Mouse (Mus musculus): Measurements from ENCODE around the gene Cenpl. TPM values are rescaled to one million over a fixed set of nuclear protein-coding genes. Genes with fewer than 3 reads are reported as not detected.
A peak's percentile ranks its signal among the peaks of the same experiment; 100 is the strongest.

Gene Cenpl
- total RNA-seq, 2 experiments from 2014 or later, result 1.3 to 1.8 TPM

GRCm38 (mm10) chr1:161076238-161076637 is 5.7 kb downstream of the Cenpl start:
- no peak overlapping the region for H3K27ac ChIP-seq
- TF ChIP-seq CTCF (conservative IDR thresholded peaks at IDR 0.05), result no peak
- H3K4me3 ChIP-seq, result no peak overlapping the region
- DNase-seq (ENCODE audit: low spot score in 2 of 2), result no peak

DNA sequence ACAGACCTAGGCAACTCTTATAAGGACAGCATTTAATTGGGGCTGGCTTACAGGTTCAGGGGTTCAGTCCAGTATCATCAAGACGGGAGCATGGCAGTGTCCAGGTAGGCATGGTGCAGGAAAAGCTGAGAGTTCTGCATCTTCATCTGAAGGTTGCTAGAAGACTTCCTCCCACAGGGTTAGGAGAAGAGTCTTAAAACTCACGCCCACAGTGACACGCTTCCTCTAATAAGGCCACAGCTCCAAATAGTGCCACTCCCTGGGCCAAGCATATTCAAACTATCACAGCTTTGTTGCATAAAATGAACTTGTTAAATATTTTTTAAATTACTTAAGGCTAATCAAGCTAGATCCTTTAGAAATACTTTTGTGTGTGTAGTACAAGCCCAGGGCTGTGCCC is 6.7 kb downstream of the Cenpl start:
- no peak for DNase-seq (ENCODE audit: low spot score in 2 of 2)
- Histone ChIP-seq H3K27ac (no peak overlapping the region), H3K4me3 (no peak overlapping the region)
- no peak for TF ChIP-seq CTCF (conservative IDR thresholded peaks at IDR 0.05)

- DNase-seq (ENCODE audit: low spot score in 2 of 2), result no peak
- Histone ChIP-seq H3K27ac (no peak overlapping the region), H3K4me3 (no peak overlapping the region)
- TF ChIP-seq CTCF (conservative IDR thresholded peaks at IDR 0.05), result no peak
These were observed 29.4 kb downstream of the Cenpl start for GRCm38 (mm10) chr1:161099721-161100405.

DNA sequence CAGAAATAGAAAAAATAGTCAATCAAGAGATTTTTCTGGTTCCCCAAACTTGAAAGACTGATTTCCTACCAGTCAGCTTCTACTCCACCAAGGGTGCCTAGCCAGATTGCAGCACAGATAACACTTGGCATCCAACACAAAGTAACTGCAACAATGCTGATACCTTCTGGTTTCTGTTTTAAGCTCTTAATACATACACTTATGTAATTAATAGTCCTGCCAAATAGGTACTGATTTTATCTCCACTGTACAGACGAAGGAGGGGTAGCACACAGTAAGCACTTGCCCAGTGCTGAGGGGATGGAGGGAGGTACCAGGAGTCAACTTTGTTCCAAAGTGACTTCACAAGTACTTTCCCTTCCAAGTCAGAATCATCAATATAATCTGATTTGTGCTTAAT is 33.3 kb downstream of the Cenpl start:
- TF ChIP-seq CTCF (conservative IDR thresholded peaks at IDR 0.05), result no peak
- DNase-seq (ENCODE audit: low spot score in 2 of 2), result no peak
- Histone ChIP-seq H3K4me3 (no peak overlapping the region), H3K27ac (no peak overlapping the region)

DNA sequence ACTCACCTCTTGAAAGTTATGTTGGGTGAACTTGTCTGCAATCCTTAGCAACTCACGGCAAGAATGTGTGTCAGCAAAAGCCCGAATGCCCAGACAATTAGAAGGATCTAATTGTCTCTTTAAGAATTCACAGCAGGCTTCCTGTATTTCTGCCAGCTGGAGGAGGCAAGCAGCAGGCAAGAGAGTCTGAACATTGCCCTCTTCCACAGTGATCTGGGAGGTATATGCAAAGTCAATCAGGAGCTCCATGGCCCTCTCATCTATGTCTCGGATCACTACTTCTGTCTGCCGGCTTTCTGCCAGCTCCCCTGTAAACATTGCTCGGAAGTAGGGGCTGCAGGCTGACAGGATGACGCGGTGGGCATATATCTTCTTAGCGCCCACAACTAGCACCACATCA is 38.7 kb downstream of the Cenpl start:
- no peak for DNase-seq (ENCODE audit: low spot score in 2 of 2)
- Histone ChIP-seq H3K4me3 (no peak overlapping the region), H3K27ac (no peak overlapping the region)
- no peak for TF ChIP-seq CTCF (conservative IDR thresholded peaks at IDR 0.05)

GRCm38 (mm10) chr1:161114591-161114990 is 44.1 kb downstream of the Cenpl start:
- H3K27ac ChIP-seq, result no peak overlapping the region; the same call in 1 of the 2 replicates
- no peak for DNase-seq (ENCODE audit: low spot score in 2 of 2)
- TF ChIP-seq CTCF (conservative IDR thresholded peaks at IDR 0.05), result no peak
- no peak overlapping the region for H3K4me3 ChIP-seq

- no peak for DNase-seq (ENCODE audit: low spot score in 2 of 2)
- no peak overlapping the region for H3K27ac ChIP-seq
- TF ChIP-seq CTCF (conservative IDR thresholded peaks at IDR 0.05), result no peak
- H3K4me3 ChIP-seq, result no peak overlapping the region
These were observed 52.3 kb downstream of the Cenpl start for GRCm38 (mm10) chr1:161122661-161123418.

- H3K27ac ChIP-seq, result no peak overlapping the region
- TF ChIP-seq CTCF (conservative IDR thresholded peaks at IDR 0.05), result no peak
- DNase-seq (ENCODE audit: low spot score in 2 of 2), result no peak
- H3K4me3 ChIP-seq, result no peak overlapping the region
These were observed 55.9 kb downstream of the Cenpl start for GRCm38 (mm10) chr1:161126461-161126860.

DNA sequence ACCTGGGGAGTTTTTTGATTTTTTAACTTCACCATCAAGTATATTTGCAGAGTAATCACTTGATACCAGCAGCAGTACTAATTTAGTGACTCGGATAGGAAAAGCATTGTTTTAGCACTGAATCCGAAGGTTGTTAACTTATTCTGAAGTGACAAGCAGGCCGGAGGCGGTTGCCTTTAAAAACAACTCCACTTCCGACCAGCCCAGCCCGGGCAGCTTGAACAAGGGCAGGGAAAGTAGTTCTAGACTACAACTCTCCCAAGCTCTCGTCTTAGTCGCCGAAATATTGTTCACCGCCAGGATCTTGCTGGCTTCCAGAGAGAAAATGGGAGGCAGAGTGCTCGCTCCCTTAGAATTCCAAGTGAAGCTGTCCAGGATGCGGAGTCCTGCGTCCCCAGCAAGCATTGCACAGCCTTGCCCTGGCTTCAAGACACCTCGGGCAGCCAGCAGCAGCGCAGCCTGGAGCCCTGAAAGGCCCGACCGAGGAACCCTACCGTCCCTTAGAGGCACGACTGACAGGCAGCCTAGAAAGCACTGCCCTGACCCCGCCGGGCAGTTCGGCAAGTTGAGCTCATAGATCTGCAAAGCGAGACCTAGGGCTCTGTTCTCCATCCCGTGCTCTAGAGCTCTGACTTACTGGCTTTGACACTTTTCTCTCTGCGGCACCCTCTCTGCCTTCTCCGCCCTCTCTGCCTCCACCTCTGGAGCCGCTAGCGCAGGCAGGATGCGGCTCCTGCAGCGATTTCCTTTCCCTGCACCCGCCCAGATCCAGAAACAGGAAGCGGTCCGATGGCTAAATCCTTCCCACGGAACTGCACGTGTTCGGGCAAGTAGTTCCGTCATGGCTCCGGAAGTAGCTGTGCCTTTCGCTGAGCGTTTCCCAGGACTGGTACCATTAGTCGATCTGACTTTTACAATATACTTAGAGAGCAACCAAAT is 60.5 kb downstream of the Cenpl start, which contains the start of gene Klhl20:
Gene Klhl20, minus strand, starts transcription at position 786 of the 939 bp plus-strand sequence.
- peak; percentile 31 for TF ChIP-seq CTCF (conservative IDR thresholded peaks at IDR 0.05)
- peak within 1 kb of the TSS; percentile 73 for H3K4me3 ChIP-seq
- DNase-seq (ENCODE audit: low spot score in 2 of 2), result peak; percentile 93 to 95
- H3K27ac ChIP-seq, result peak within 1 kb of the TSS; percentile 88

Other genes with a start within 250 kb of the Cenpl start
- 10 to 100 TPM; 39.1 to 41.4 TPM for gene Rc3h1, start 164.3 kb upstream of the Cenpl start, total RNA-seq (2021)
- gene Serpinc1, start 92.1 kb upstream of the Cenpl start, total RNA-seq (2021), result under 1 TPM; 0.44 to 0.49 TPM
- gene Zbtb37, start 35.9 kb upstream of the Cenpl start, total RNA-seq (2021), result 10 to 100 TPM; 17.5 to 20.1 TPM
- 10 to 100 TPM; 24.1 to 25.0 TPM for gene Dars2, start 55 bp upstream of the Cenpl start, total RNA-seq (2021)
- 10 to 100 TPM; 16.3 to 17.3 TPM for gene Klhl20, start 60.8 kb downstream of the Cenpl start, total RNA-seq (2021)
- gene Ankrd45, start 72.0 kb downstream of the Cenpl start, total RNA-seq (2021), result 10 to 100 TPM; 44.7 to 54.3 TPM
- gene Tex50, start 88.6 kb downstream of the Cenpl start, total RNA-seq (2021), result not detected
- 100 to 1,000 TPM; 328 to 335 TPM for gene Prdx6, start 180.5 kb downstream of the Cenpl start, total RNA-seq (2021)

All from layer of hippocampus, adult 2 months (tissue).